Mouse (Mus musculus) kidney, postnatal 25 days (tissue): Measurements from ENCODE around the gene Pbx1.

ENCODE experiments used
- DNase-seq, 2 experiments: peaks; one replicate each; pipeline ENCODE4 v3.0.0; 2021; ENCODE audit warnings: mixed read lengths in 2 of 2

Pbx1 gene

DNA sequence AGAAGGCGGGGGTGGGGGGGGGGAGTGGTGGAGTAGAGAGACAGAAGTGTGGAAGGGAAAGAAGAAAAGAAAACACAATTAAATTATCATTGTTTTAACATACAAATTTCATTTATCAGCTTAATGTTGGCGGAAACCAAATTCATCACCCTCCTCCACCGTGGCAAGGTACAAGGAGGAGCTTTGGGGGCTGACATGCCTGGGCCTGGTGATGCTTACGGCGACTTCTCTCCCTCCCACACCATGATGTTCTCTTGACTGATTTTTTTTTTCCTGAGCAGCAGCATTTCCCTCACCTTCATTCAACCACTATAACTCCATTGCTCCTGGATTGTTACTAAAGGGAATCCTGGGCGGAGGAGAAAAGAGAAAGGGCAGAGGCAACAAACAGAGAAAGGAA lies 89.8 kb downstream of the Pbx1 start:
- DNase-seq, result no peak

DNA sequence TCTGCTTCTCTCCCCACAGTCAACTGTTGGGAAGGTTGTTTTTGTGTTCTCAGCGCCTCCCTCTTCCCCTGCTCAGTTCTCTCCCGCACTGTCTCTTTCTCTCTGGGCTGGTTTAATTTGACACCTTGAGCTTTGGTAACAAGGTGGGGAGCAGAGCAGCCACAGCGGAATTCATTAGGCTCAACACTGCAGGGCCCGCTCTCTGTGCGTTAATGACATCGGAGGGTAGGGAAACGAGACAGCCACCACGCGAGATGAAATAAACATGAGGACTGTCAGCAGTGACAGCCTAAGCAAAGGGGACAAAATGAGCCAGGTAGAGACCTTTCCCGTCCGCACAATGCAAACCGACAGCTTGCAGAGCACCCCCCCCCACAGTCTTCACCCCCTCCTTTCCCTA lies 90.2 kb downstream of the Pbx1 start:
- DNase-seq, result no peak

DNA sequence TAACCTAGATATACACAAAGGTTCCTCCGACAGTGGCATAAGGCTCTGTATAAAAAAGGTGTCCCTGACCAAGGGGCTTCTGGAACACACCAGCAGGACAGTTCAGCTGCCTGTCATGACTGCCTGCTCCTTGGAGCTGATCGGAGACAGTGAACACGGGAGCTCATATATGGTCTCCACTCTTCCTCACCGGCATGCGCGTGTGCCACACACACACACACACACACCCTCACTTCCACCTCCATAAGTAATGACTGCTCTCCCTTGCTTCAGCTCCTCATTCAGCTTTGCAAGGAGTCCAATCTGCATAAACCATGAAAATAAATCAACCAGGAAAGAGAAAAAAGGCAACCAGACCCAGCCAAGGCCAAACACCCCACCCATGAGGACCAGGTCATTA lies 90.7 kb downstream of the Pbx1 start:
- no peak for DNase-seq

DNA sequence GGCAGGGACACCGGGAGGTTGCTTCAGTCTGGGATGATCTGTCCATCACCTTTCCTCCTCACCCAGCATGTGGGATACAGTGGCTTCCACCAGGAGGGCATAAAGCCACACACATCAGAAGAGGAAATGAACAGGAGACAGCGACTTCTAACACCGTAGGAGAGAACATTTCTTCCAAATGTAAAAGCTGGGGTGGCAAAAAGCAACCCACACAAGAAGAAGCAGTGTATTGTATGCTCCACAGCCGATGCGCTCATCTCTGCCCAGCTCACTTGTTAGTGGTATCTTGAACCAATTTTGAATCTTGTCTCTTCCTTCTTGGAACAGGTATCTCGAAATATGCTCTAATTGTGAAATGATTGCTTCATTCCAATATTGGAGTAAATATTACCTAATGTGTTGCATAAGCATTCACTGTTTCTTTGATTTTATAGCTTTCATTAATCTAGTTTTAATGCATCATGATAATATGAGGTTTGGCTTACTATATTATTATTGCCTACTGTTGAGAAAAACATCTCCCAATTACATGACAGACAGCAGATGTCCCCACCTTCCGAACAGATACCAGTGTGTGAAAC lies 95.7 kb downstream of the Pbx1 start:
- DNase-seq, result no peak

DNA sequence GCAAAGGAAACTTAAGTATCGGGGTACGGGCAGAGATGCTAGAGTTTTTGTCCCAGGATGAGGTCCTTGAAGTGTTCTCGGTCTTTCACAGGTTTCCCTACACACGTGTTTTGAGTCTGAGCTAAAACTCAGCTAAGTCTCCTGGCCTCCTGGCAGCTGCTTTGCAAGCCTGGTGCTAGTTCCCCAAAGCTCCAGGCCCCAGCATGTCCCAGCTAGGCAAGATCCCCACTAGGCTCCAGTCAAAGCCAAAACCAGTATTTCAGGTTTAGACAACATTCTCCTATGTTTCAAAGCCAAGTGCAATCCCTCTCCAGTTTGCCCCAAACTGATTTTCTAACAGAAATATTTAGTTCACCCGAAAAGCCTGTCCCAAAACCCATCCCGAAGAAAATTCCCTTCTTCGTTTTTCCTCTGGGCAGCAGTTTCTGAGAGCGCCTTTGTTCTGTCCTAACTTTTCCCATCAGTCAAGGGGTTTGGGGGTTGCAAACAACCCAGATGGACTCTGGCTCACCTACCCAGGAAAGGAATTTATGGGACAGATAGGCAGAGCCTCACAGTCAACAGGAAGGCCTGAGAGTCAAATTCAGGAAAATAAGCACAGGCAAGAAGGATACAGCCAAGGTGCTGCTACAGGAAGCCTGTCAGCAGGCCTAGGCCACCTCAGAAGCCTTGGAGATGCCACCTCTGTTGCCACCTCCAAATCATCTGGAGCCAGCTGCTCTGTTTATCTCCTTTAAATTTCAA lies 97.1 kb downstream of the Pbx1 start:
- DNase-seq, result no peak

DNA sequence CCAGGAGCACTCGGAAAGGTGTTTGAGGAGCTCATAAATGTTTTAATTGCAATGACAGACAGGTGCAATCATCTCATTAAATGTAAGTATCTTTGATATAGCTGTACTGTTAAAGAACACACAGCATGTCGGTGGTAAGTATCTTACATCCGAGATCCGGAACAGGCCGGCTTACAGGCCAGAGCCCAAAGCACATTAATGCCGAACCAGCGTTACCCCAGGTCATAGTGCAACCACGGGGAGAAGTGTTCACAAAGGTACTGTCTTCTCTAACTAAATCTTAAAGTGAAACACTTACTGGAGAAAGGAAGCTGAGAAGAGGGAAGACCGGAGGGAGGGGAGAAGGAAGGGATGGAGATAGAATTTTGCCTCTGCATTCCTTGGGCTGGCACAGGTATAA lies 100.0 kb downstream of the Pbx1 start:
- DNase-seq, result peak; percentile 46 to 78

DNA sequence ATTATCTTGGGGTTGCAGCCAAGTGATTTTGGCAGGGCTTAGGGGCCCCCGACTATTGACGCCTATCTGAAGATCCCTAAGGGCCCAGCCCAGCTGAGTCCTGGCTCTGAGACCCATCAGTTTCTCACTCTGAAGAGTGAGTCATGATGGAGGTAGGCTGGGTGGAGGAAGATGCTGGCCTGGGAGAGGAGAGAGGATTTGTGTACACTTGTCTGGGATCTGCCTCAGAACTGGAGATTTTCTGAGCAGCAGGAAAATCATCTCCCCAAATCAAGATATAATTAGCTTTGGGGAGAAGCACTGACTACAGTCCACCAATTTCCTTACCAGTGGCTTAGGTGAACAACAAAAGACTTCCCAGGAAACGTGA lies 103.8 kb downstream of the Pbx1 start:
- DNase-seq, result no peak

DNA sequence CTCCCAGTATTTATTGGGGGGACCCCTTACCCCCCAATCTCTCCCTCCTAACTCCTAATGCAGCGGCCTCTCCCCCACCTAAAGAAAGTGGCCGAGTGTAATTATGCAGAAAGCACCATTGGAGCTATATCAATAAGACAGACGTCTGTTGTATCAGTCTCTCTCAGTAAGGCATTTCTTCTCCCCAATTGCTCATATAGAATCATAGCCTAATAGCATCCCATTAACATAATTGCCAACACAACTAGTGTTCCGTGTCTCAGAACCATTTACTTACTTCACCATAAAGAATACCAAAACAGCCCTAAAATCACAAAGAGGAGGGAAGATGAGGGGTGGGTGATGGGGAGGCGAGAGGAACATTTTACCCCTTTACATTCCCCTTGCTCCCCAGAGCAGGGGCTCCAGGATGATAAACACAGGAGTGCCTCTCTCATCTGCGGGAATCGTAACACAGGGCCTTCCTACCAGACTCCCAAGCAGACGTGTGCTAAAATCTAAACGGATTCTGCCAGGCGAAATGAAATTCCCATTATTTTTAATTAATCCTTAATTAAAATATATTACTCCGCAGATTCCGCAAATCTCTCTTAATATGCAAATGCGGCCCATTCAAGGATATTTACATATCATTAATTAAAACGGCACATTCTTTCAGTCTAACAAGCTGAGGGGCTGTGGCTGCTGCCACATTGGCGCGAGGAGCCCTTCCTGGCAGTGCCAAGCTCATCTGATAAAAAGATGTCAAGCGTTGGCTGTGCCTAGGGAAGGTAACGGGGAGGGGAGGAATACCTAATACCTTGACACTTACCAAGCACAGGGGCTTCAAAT lies 104.5 kb downstream of the Pbx1 start:
- DNase-seq, result no peak

DNA sequence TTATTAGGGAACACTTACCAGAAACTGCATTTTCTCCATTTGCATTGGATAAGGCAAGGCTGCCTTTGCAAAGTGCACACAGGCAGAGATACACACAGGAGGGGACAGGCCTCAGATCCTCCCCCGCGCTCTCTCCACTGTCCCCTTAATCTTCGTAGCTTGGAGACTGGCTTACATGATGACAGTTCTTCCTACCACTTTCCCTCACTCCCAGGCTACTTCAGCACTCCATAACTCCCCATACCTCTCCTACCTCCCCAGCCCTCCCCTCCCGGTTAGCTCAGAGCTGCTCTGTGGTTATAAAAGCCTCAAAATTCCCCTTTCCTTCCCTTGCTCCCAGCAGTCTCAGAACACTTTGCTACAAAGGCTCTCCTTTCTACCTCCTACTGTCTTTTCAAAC lies 106.3 kb downstream of the Pbx1 start:
- no peak for DNase-seq

DNA sequence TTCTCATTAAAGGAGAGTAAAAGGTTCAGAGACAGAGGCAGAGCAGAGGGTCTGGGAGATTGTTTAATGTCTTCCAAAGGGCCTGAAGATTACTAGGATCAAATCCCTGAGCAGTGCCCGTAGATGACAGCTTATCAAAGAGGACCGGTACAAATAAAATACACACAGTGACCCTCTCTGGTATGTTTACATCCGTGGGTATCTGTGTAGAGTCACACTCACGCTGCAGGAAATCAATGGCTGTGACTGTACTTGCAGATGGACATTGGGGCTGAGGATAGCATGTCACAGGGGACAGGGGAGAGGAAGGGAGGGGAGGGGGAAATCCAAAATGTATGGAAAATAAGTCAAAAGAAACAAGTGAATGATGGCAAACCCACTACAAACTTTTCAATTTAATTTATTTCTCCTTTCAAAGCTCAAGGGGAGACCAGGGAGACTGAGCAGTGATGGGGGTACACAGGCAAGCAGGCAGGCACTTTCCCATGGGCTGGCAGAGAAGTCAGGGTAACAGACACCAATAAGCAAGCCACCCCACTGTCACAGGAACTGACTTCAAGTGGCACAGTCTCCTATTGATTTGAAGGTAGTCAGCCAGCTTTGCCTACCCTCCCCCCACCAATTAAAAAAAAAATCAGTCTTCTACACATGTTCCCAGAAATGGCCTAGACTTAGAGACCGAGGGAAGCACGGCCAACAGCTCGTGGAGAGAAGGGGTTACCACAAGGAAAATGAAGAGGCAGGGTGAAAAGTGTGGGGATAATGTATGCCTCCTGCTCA lies 107.6 kb downstream of the Pbx1 start:
- no peak for DNase-seq

DNA sequence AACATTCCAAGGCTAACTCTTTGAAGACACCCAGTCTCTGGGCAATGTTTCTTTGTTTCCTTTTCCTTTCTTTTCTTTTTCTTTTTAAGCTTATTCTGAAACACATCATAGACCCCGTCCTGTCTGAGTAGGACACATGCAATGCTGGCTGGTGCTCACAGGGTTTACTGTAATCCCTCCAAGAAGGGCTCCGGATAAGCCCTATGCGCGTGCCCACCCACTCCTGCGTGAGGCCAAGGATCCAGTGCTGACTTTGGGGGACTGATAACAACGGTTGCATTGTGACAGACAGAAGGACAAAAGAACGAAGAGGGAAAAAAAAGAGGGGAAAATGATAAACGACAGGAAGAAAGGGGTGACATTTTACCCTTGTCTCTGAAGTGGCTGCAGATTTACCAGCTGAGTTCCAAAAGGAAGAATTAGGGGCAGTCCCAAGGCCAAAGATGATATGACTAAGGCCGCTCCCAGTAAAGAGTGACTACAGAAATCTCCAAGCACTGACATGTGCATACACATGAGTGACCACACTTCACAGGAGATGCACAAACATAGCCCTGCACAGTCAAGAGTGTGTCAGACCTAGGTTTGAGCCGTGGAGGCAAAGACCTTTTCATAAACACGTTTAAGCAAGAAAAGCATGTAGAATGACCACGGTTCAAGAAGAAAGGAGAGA lies 108.5 kb downstream of the Pbx1 start:
- no peak for DNase-seq

DNA sequence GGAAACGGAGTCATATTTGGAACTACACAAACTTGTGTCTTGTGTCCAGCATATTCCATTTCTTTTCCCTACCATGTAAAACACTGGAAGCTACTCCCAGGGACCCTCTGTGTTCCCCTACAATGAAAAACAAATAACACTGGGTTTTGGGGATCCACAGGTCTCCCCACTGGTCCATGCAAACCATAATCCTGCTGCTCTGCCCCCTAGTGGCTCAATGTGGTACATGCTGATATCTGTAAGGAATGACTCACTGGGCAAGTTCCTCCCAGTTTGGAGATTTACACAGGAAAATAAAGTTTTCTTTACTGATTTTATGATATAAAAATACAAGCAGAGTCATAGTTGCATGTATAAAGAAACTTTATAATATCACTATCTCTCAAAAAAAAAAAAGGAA lies 109.2 kb downstream of the Pbx1 start:
- peak in 1 of 2 experiments; percentile 65 for DNase-seq

DNA sequence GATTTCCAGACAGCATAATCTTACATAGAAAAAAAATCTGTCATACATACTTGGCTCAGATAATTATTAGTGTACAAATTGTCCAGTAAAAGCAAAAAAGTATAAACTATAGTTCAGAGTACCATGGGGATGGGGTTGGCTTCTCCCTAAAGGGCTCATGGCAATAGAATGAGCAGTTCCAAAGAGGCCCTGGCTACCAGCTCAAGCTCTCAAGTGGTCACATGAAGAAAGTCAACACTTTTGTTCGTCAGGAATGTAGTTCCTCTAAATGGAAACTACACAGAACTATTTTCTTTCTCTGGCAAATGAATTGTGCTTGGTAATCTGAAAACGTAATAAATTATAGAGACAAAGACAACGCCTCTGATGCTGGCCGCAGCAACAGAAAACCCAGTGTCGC lies 112.4 kb downstream of the Pbx1 start:
- DNase-seq, result no peak

DNA sequence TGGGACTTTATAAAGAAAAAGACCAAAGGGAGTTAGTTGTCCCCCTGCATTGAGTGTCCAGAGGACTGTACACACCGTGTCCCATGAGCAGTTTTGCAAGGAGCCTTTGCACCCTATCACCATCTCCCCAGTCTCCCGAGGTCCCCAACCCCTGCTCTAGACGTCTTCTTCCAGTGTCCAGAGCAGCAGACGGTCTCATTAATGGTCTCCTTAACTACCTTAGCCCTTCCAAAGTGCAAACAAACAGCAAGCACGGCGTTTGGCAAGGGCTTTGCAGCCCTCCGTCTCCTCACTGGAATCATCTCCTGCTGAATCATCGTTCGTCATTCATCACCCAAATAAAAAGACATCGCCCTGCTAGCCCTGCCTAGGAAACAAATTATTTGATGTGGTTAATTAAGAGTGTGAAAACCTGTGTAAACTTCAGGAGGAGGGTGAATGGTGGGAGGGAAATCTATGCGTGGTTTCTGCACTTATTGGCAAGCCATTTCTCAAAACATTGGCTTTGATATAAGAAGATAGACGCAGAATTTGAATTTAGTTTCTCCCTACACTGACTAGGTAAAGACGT lies 113.1 kb downstream of the Pbx1 start:
- no peak for DNase-seq

DNA sequence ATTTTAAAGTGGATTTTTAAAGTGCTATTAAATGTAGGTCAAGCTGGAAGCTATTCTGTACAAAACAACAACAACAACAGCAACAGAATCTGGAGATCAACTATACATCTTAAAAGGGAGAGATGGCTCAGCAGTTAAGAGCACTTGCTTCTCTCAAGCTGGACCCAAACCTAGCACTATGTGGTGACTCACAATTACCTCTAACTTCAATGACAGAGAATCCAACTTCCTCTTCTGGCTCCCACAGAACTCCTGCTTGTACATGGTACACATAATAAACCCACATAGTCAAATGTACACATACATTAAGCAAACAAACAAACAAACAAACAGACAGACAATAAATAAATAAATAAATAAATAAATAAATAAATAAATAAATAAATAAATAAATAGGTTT lies 118.3 kb downstream of the Pbx1 start:
- DNase-seq, result no peak

DNA sequence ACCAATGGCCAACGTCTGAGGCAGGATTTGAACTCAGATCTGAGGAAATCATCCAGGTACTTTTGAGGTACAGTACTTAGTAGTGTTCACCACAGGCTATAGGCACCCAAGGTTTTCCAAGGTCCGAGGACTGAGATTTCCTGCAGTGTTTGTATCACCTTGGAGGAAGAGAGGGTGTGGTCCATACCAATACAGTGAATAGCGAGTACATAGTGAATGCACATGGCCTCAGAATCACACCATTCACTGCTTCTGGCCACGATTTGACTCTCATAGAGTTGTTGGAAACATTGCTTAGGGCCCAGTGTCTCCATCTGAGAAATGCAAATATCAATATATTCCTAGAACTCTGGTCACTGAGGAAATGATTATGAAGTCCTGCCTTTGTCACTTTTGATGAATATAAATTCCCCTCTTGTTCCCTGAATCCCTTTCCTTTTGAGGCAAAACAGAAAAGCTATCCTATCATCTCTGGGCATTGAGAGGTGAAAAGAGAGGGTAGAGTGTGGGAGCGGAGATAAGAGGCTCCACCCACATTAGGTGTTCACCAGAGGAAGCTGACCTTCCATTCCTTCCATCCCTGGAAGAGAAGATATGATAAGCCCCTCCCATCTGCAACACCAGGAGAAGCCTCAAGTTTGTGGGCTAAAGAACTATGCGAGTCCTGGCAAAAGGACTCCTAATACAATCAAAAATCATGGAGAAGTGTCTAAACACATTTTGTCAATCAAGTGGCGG lies 119.2 kb downstream of the Pbx1 start:
- DNase-seq, result no peak

DNA sequence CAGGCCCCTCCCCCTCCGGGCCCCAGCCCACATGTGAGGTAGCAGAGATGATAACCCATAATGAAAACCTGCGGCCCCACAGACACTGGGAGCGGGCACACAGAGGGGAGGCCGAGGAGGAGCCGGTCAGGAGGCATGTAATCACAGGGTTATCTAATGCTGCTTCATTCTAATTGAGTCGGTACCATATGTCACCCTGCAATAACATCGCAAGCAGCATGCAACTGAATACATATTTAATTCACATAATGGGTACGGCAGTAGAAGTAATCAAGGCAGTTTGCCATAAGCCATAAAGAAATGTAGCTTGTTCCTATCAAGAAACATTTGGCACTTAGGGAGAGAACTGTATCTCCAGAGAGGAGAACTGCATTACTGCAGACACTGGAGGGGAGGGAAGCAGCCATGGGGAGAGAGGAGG lies 123.0 kb downstream of the Pbx1 start:
- peak in 1 of 2 experiments; percentile 44 for DNase-seq

DNA sequence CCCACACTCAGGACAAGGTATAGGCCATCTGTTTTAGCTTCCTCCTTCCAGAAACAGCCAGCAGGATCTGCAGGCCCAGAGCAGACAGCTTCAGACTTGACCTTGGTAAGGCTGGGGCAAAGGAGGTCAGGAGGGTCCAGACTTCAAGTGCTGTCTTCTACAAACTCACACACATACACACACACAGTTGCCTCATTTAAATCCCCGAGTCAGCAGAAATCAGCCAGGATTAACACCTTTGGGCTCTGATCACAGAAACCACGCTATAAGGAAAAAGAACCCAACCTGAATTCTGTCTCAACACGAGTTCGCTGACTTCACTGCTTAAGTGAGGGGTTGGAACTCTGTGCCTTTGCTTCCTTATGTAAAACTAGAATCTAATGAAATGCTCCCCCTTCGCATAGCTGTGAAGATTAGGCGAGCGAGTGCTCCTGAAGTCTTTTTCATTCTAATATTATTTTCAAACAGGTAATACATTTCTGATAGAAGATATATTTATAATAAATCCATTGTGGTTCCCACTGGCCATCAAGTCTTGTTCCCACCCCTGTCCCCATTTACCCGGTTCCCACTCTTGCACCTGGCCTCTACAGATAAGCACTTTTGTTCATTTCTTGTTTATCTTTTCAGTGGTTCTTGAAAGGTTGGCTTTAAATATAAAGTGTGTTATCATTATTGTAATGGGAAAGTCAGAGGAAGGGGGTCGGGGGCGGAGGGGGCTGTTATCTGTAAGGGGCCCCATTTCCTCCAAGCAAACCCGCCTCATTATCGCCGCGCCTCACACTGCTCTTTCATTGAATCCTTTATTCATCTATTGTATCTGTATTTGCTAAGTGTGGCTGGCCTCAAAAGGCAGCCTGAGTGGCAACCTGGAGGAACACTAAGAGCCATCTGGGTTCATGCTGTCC lies 124.5 kb downstream of the Pbx1 start:
- no peak for DNase-seq

DNA sequence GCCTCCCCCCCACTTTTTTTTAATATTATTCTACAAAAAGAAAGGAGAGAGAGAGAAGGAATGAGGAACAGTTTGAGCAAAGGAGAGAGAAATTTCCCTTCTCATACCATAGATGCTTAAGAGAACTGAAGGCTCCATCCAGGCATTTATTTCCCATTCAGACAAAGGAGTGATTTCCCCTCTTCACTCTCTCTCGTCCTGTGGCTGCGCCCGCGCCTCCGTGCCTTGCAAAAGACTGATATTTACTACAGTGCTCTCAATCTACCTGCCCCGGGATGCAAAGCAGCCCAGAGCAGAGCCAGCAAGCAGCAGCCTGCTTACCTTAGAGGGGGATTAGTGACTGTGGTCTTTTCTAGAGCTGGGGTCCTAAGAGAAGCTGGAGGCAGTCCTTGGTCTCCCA lies 131.6 kb downstream of the Pbx1 start:
- no peak for DNase-seq

DNA sequence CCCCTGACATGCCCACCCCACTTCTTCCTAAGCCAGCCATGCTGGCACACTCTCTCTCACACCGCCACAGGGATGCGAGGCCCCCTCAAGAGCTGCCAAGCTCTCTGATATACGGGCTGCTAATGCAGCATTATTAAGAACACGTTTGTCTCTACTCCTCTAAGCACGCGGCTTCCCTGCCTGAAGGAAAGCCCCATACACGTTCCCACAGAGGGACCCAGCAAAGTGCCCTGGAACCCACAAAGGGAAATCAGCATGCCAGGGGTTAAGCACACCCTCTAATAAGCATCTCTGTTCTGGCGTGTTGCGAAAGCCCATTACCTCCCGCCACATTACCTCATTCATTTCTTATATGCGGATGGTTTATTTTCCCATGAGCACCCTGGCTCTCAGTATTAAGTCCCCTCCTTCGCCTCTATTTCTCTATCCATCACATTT lies 132.1 kb downstream of the Pbx1 start:
- DNase-seq, result no peak
